Mouse (Mus musculus) embryonic facial prominence, embryonic 13.5 days (tissue): ENCODE measurements around the gene Fbxo3. TPM values are rescaled to one million over a fixed set of nuclear protein-coding genes. Genes with fewer than 3 reads are reported as not detected.
"Not testable (repeated sequence)": the region's sequence is repeated elsewhere in the genome, so short reads cannot be mapped to it uniquely, and the experiment has no call there.

ENCODE experiments used
- ATAC-seq: fragments of 200-750 bp; cut with Nextera tagmentation; 2 replicates; pipeline ENCODE4 v1.8.0; 2017; ENCODE audit warnings: low read depth; ENCODE audit not compliant: insufficient number of reproducible peaks, insufficient read depth, low FRiP score, low TSS enrichment
- H3K27ac ChIP-seq: fragments of 300-500 bp; sonication (generic); 2 replicates; pipeline ENCODE4 v1.5.1; 2015; ENCODE audit warnings: moderate library complexity, mild to moderate bottlenecking, inconsistent platforms
- H3K27me3 ChIP-seq: fragments of 300-500 bp; sonication (generic); 2 replicates; pipeline ENCODE4 v1.6.1; 2015; ENCODE audit warnings: mild to moderate bottlenecking, inconsistent platforms
- H3K36me3 ChIP-seq: fragments of 300-500 bp; sonication (generic); 2 replicates; pipeline ENCODE4 v1.6.1; 2015; ENCODE audit warnings: mild to moderate bottlenecking, inconsistent platforms
- H3K4me1 ChIP-seq: fragments of 300-500 bp; sonication (generic); 2 replicates; pipeline ENCODE4 v1.6.1; 2015; ENCODE audit warnings: inconsistent platforms
- H3K4me2 ChIP-seq: fragments of 300-500 bp; sonication (generic); 2 replicates; pipeline ENCODE4 v1.6.1; 2015; ENCODE audit warnings: moderate library complexity, mild to moderate bottlenecking, inconsistent platforms
- H3K4me3 ChIP-seq: fragments of 300-500 bp; sonication (generic); 2 replicates; pipeline ENCODE4 v1.5.1; 2015; ENCODE audit warnings: mild to moderate bottlenecking, inconsistent platforms
- H3K9ac ChIP-seq: fragments of 300-500 bp; sonication (generic); 2 replicates; pipeline ENCODE4 v1.6.1; 2015; ENCODE audit warnings: mild to moderate bottlenecking, inconsistent platforms
- H3K9me3 ChIP-seq: fragments of 300-500 bp; sonication (generic); 2 replicates; pipeline ENCODE4 v1.6.1; 2016; ENCODE audit warnings: inconsistent platforms
- WGBS: fragments of 180-500 bp; shearing (Covaris S2); methylation state at CpG from one replicate; pipeline ENCODE4 v1.1.7; 2015; ENCODE audit warnings: mixed read lengths; 5-methylcytosine and 5-hydroxymethylcytosine counted together
- polyA plus RNA-seq: library from polyadenylated mRNA; unstranded; fragments of >200 nt; fragmentation: Nextera tagmentation; extraction: Ambion mirVana; gene quantifications from 2 replicates; pipeline ENCODE4 v1.2.1, GENCODE M21; 2015

The Fbxo3 gene
- polyA plus RNA-seq, 1 experiment from 2014 or later: 54.3 TPM

DNA sequence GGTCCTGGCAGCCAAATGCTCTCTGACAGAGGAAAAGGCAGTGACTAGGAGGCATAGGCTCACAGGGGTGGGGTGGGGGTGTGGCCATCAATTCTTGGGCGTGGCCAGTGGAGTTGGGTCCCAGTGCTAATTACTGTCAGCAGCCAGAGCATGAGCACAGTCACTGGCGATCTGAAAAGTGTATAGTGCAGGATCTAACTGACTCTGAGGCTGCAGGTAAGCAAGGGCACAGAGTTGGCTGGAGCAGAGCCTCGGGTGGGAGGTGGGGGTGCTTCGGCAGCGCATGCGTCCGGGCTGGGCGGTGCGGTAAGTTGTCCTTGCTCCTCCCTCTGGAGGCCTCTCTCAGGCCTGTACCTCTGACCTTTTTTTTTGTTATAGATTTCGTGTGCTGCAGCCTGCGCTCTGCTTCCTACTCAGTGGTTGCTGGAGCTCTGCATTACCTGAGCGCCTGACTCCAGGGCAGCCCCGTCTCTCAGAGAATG lies 42.2 kb downstream of the Fbxo3 start, which contains the start of gene Cd59b:
Gene Cd59b, plus strand, starts transcription at position 146 of the 482 bp plus-strand sequence.
- Histone ChIP-seq H3K27me3 (no peaks in the 10 kb centered on the region), H3K9me3 (0 out of 2 replicates have a peak, but pooled peaks cover 6% of the 10 kb centered on the region), H3K4me2 (peak within 1 kb of the TSS; percentile 62), H3K4me3 (peak within 1 kb of the TSS; percentile 46), H3K4me1 (peaks cover 10% of the 10 kb centered on the region; the same call in 1 of the 2 replicates), H3K27ac (peak within 1 kb of the TSS; percentile 64), H3K36me3 (peaks cover 6% of the 10 kb centered on the region; the same call in 1 of the 2 replicates), H3K9ac (peak within 1 kb of the TSS; percentile 65)
- peak; percentile 84 for ATAC-seq
- 5% methylated on average over 13 of the region's 13 CpGs for WGBS

DNA sequence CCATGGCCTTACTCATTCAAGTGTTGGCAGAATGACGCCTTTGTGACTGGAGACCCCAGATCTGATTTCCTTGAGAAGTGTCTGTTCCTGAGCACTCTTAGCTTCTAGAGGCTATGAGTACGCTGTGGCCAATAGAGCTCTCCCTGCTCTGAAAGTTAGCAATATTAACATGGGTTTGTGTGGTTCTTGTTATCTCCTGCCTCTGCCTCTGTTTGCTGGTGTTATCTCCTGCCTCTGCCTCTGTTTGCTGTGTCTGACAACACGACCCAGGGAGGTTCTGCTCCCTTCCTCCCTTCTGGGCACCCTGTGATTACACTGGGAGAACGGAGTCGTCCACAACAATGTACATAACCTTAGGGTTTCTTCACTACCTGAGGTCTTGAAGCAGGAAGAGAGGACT lies 50.8 kb downstream of the Fbxo3 start:
- ATAC-seq, H3K9me3 ChIP-seq, H3K27ac ChIP-seq, H3K36me3 ChIP-seq, H3K4me1 ChIP-seq, H3K4me2 ChIP-seq, H3K9ac ChIP-seq, H3K27me3 ChIP-seq, H3K4me3 ChIP-seq: not testable (repeated sequence)
- WGBS: 72% methylated on average over 5 of the region's 5 CpGs

DNA sequence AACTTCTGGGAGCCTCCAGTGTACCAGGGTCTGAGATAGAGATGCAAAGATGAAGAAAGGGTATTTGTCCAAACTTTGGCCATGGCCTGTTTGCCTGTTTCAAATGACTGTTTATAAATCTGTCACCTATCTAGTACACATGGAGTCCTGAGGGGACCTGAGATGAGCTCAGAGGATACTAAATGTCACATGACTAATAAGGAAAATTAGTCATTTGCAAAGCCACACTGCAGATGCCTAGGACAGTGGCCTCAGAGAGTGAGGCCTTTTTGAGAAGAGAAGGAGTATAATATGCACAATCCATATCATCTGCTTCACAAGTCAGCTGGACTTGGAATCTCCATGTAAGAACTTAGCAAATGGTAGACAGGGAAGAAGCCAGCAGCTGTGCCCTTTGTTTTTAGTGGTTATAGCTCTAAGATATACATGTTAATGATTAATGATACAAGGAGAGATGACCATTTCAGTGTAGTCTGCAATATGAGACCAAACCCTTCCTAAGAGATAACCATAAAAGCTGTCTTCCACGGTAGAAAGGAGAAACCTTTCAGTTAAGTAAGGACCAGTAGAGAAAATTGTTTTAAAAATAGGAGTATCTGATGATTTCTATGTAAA lies 54.0 kb downstream of the Fbxo3 start:
- H3K9ac ChIP-seq, H3K27ac ChIP-seq, ATAC-seq, H3K4me3 ChIP-seq, H3K9me3 ChIP-seq, H3K36me3 ChIP-seq, H3K4me2 ChIP-seq, H3K4me1 ChIP-seq, H3K27me3 ChIP-seq: not testable (repeated sequence)
- WGBS: 80% methylated on average over 1 of the region's 1 CpGs

DNA sequence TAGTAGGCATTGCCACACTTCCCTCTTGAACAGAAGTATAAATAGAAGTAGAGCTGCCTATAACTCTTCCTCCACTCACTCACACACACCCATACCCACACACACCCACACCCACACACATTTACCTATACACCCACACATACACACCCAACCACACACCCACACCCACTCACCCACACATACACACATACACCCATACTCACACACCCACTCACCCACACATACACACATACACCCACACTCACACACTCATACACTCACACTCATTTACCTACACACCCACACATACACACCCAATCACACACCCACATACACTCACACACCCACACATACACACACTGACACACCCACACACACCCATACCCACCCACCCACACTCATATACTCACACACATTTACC lies 55.0 kb downstream of the Fbxo3 start:
- Histone ChIP-seq H3K4me2 (no peak overlapping the region), H3K4me3 (no peak overlapping the region), H3K27ac (no peak overlapping the region), H3K9ac (no peak overlapping the region), H3K27me3 (no peaks in the 10 kb centered on the region), H3K36me3 (no peaks in the 10 kb centered on the region), H3K9me3 (no peaks in the 10 kb centered on the region), H3K4me1 (no peaks in the 10 kb centered on the region)
- ATAC-seq: no peak

DNA sequence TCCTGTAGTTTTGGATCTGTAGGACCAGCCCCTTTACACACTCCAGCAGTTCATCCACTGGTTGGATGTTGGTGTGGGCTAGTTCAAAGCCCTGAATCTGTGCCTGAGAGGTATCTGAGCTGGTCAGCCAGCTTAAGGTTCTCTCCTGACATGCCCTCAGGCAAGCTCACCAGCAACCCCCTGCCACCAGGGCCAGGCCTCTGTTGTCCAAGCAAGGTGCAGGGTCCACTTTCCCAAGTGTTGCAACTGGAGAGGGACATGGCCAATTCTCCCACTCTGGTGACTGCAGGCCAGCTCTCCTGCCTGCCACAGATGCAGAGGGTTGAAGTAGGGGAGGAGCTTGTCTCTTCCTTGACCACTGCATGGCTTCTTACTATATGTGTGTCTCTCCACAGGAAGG lies 56.5 kb downstream of the Fbxo3 start:
- not testable (repeated sequence) for ATAC-seq, H3K4me3 ChIP-seq, H3K27ac ChIP-seq, H3K4me2 ChIP-seq, H3K9me3 ChIP-seq, H3K36me3 ChIP-seq, H3K9ac ChIP-seq, H3K4me1 ChIP-seq, H3K27me3 ChIP-seq

DNA sequence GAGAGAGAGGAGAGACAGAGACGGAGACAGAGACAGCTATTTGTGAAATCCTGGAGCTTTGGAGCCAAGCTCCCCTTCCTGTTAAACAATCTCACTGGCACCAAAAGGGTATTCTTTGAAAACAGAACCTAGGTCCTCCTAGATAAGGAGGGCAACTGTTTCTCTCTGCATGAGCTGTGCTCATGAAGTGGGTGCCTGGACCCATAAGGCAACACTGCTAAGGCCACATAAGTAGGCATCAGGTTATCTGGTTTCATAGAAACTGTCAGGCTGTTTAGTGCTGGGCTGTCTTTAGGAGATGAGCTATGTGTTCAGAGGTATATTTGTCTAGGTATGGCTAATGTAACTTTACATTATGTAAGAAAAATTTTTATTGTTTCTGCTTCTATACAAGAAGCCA lies 60.0 kb downstream of the Fbxo3 start:
- not testable (repeated sequence) for H3K4me2 ChIP-seq, H3K4me1 ChIP-seq, ATAC-seq, H3K36me3 ChIP-seq, H3K9ac ChIP-seq, H3K4me3 ChIP-seq, H3K27me3 ChIP-seq, H3K9me3 ChIP-seq, H3K27ac ChIP-seq
- WGBS: 95% methylated on average over 1 of the region's 1 CpGs

DNA sequence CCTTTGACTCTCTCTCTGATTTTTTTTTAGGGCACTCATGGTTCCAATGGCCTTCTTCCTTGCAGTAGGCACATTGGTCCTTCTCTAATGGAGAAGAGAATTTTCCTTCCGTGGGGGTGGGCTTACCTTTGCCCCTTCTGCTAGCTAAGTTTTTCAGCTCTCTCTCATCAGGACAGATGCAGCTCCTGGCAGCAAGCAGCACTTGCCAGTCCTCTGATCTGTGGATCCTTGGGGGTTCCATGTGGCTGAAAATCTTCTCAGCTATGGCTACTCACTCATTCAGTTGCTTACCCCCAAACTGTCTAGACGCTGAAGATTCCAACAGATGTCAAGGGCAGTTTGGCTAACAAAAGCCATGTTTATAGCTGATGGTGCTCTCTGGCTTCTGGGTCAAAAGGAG lies 65.8 kb downstream of the Fbxo3 start:
- no peak overlapping the region for H3K9ac ChIP-seq
- H3K4me2 ChIP-seq: no peak overlapping the region
- ATAC-seq: no peak
- no peaks in the 10 kb centered on the region for H3K36me3 ChIP-seq
- H3K4me1 ChIP-seq: peaks cover 8% of the 10 kb centered on the region; the same call in 1 of the 2 replicates
- no peak overlapping the region for H3K4me3 ChIP-seq
- H3K9me3 ChIP-seq: no peaks in the 10 kb centered on the region
- no peaks in the 10 kb centered on the region for H3K27me3 ChIP-seq
- 82% methylated on average over 2 of the region's 2 CpGs for WGBS
- no peak overlapping the region for H3K27ac ChIP-seq

DNA sequence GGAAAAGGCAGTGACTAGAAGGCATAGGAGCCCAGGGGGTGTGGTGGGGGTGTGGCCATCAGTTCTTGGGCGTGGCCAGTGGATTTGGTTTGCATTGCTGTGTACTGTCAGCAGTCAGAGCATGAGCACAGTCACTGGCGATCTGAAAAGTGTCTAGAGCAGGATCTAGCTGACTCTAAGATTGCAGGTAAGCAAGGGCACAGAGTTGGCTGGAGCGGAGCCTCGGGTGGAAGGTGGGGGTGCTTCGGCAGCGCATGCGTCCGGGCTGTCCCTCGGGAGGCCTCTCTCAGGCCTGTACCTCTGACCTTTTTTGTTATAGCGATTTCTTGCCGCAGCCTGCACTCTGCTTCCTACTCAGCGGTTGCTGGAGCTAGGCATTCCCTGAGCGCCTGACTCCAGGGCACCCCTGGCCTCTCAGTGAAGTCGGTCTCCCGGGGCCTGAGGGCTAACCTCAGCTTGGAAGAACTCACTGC lies 68.3 kb downstream of the Fbxo3 start, which contains the start of gene Cd59a:
Gene Cd59a, plus strand, starts transcription at position 61 of the 473 bp plus-strand sequence.
- peak; percentile 85 for ATAC-seq
- 2% methylated on average over 15 of the region's 15 CpGs for WGBS
- H3K9me3 ChIP-seq: no peaks in the 10 kb centered on the region

DNA sequence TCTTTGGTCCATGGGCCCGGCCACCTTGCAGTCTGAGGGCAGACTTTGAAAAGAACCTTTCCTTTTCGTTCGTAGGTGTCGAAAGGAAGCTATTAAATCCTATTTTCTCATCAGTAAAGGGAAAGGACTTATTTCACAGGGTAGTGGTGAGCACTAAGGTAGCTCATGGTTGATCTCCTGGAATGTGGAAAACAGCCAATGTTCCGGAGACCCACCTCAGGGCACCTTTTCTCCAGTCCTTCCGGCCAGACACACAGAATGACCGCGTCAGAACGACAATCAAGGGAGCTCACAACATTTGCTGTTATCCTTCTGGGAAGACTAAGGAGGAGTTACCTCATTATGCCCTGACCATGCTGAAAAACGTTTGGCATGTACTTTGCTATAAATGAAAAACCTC lies 68.7 kb downstream of the Fbxo3 start:
- Histone ChIP-seq H3K27ac (peak overlapping the region; percentile 71), H3K4me1 (peaks cover 15% of the 10 kb centered on the region), H3K9me3 (no peaks in the 10 kb centered on the region), H3K4me3 (peak overlapping the region; percentile 53), H3K9ac (peak overlapping the region; percentile 74), H3K4me2 (peak overlapping the region; percentile 74), H3K36me3 (no peaks in the 10 kb centered on the region), H3K27me3 (no peaks in the 10 kb centered on the region)
- no peak for ATAC-seq
- WGBS: 33% methylated on average over 10 of the region's 10 CpGs

More for the DNA sequence above, 68.3 kb downstream of the Fbxo3 start, which contains the start of gene Cd59a:
- H3K4me1 ChIP-seq: peaks cover 15% of the 10 kb centered on the region
- no peaks in the 10 kb centered on the region for H3K36me3 ChIP-seq
- H3K4me2 ChIP-seq: peak within 1 kb of the TSS; percentile 74
- peak within 1 kb of the TSS; percentile 53 for H3K4me3 ChIP-seq
- peak within 1 kb of the TSS; percentile 71 for H3K27ac ChIP-seq
- H3K9ac ChIP-seq: peak within 1 kb of the TSS; percentile 74
- no peaks in the 10 kb centered on the region for H3K27me3 ChIP-seq

DNA sequence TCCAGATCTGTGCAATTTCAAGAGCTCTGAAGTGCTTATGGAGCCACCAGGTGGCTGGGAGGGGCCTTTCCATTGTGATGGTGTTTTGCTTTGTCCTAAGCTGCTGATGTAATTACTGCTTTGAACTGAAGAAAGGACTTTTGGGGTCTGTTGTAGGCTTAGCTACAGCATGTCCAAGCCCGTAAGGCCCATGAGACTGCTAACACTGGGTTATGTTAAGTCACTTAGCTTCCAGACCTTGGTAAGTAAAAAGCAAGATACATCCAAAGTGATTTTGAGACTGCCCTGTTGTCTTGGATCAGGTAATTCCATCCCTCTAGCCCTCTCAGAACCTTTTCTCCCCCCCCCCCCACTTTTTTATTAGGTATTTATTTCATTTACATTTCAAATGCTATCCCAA lies 69.3 kb downstream of the Fbxo3 start:
- not testable (repeated sequence) for H3K27me3 ChIP-seq, H3K9ac ChIP-seq, H3K36me3 ChIP-seq, H3K9me3 ChIP-seq, H3K27ac ChIP-seq, ATAC-seq, H3K4me3 ChIP-seq
- 54% methylated on average over 1 of the region's 1 CpGs for WGBS
- Histone ChIP-seq H3K4me2 (peak overlapping the region; percentile 74; the same call in 1 of the 2 replicates), H3K4me1 (peaks cover 15% of the 10 kb centered on the region)

DNA sequence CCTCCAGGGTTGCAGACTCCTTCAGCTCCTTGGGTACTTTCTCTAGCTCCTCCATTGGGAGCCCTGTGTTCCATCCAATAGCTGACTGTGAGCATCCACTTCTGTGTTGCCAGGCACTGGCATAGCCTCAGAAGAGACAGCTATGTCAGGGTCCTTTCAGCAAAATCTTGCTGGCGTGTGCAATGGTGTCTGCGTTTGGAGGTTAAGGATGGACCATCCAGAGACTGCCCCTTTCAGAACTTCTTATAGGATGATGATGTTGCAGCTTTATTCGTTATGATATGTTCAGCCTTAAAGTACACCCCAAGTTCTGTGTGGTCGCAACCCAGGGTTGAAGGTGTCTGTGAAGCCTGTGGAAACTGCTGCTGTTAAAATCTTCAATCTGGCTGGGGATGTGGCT lies 69.9 kb downstream of the Fbxo3 start:
- not testable (repeated sequence) for ATAC-seq, H3K27ac ChIP-seq, H3K27me3 ChIP-seq, H3K4me2 ChIP-seq, H3K4me3 ChIP-seq, H3K9ac ChIP-seq, H3K36me3 ChIP-seq, H3K9me3 ChIP-seq
- peaks cover 15% of the 10 kb centered on the region for H3K4me1 ChIP-seq
- WGBS: 97% methylated on average over 4 of the region's 4 CpGs

DNA sequence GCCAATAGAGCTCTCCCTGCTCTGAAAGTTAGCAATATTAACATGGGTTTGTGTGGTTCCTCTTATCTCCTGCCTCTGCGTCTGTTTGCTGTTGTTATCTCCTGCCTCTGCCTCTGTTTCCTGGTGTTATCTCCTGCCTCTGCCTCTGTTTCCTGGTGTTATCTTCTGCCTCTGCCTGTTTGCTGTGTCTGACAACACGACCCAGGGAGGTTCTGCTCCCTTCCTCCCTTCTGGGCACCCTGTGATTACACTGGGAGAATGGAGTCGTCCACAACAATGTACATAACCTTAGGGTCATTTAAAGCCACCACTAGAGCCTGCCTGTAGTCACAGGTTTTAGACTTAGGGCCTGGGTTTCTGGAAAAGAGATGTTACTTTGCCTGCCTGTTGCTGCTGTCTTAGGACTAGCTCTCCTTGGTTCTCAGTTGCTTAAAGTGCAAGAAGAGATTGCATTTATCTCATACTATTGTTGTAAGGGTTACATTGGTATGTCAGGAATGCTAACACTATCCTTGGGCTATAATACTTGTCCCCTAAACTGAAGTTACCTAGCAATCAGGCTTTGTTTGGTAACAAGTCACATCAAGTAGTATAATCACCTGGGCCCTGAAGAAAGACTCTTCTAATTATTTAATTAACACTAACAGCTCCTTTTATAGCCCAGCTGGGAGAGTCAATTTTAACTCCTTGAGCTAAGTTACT lies 71.2 kb downstream of the Fbxo3 start:
- Histone ChIP-seq H3K27me3 (no peaks in the 10 kb centered on the region), H3K4me2 (no peak overlapping the region), H3K27ac (no peak overlapping the region; the same call in 1 of the 2 replicates), H3K9me3 (no peaks in the 10 kb centered on the region), H3K4me1 (peaks cover 20% of the 10 kb centered on the region), H3K36me3 (no peaks in the 10 kb centered on the region), H3K9ac (no peak overlapping the region), H3K4me3 (no peak overlapping the region)
- 27% methylated on average over 3 of the region's 3 CpGs for WGBS
- ATAC-seq: no peak
